ENCODE assay signal across 16 mouse cellular contexts in genomic region chr7:47299612-47300011, GRCm38 (mm10). TPM values are rescaled to one million over a fixed set of nuclear protein-coding genes. Genes with fewer than 3 reads are reported as not detected.
"Had no signal": no experiment of that assay in that cellular context is flagged by ENCODE, and none has a peak within 500 bp of the region (broad histone marks: within the 10 kb centered on the region; RNA-seq: fewer than 3 reads in every experiment).

No protein-coding gene starts in this region.

RNA-seq across cellular contexts. Expression of gene Mrgpra9, which starts 47.0 kb away (rescaled TPM):
- total RNA-seq: heart, postnatal 10 days; heart, postnatal 14 days; heart, postnatal 25 days; heart, postnatal 36 days; heart, postnatal 4 days; hematopoietic stem cell, adult 5-6 weeks; hindbrain, postnatal 0 days; layer of hippocampus, adult 18-20 months; layer of hippocampus, adult 2 months; layer of hippocampus, adult 8-10 months; layer of hippocampus, postnatal 10 days; layer of hippocampus, postnatal 14 days; layer of hippocampus, postnatal 25 days; layer of hippocampus, postnatal 36 days; left cerebral cortex, adult 18-20 months; left cerebral cortex, adult 2 months had no signal

RNA-seq across cellular contexts. Expression of gene Mrgpra1, which starts 54.4 kb away (rescaled TPM):
- total RNA-seq: heart, postnatal 10 days; heart, postnatal 14 days; heart, postnatal 25 days; heart, postnatal 36 days; heart, postnatal 4 days; hematopoietic stem cell, adult 5-6 weeks; hindbrain, postnatal 0 days; layer of hippocampus, adult 18-20 months; layer of hippocampus, adult 2 months; layer of hippocampus, adult 8-10 months; layer of hippocampus, postnatal 10 days; layer of hippocampus, postnatal 14 days; layer of hippocampus, postnatal 25 days; layer of hippocampus, postnatal 36 days; left cerebral cortex, adult 18-20 months; left cerebral cortex, adult 2 months had no signal
